Mouse (Mus musculus) liver, embryonic 14.5 days (tissue): ENCODE measurements around the gene Cntnap2.

Experiments used
- CTCF ChIP-seq: IDR thresholded peaks from 2 replicates; pipeline ENCODE4 v1.5.1; 2016; ENCODE audit warnings: antibody characterized with exemption, low read depth, control low read depth
- EP300 ChIP-seq: IDR thresholded peaks from 2 replicates; pipeline ENCODE4 v1.6.1; 2016; ENCODE audit warnings: antibody characterized with exemption, low read depth

GRCm38 (mm10) chr6:45214330-45214729 is 155.2 kb downstream of the Cntnap2 start:
- TF ChIP-seq EP300: no peak
- TF ChIP-seq CTCF: no peak
